Mouse (Mus musculus): ENCODE measurements around the gene Sez6l2. TPM values are rescaled to one million over a fixed set of nuclear protein-coding genes. Genes with fewer than 3 reads are reported as not detected.

Gene Sez6l2
- polyA plus RNA-seq, 1 experiment from 2014 or later = 13.8 TPM

DNA sequence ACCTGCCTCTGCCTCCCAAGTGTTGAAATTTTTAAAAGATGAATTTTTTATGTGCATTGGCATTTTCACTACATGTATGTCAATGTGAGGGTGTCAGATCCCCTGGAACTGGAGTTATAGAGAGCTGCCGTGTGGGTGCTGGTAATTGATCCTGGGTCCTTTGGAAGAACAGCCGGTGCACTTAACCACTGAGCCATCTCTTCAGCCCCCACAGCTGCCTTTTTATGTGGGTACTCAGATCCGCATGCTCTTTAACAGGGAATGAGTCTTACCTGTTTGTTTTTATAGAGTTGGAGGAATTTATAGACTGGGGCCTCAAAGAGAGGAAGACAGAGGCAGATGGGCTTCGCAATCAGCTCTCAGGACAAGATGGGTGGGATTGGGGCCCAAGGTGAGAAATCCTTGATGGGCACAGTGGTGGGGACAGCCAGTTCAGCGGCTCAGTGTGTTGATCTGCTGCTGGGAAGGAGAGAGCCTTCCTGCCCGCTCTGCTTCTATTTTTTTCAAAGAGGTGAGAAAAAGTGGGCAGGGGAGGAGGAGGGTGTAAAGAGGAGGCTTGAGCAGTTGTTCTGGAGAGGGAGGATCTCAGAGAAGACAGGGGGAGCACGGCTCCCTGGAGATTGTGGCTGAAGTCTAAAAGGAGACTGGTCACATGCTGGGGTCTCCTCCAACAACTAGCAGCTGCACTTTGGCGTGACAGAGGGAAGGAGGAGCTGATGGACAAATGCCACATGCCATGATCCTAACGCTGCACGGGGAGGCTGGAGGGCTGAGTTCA is 34.5 kb downstream of the Sez6l2 start:
- Histone ChIP-seq H3K4me3 (no peak overlapping the region), H3K36me3 (peaks cover 13% of the 10 kb centered on the region), H3K4me1 (no peaks in the 10 kb centered on the region), H3K4me2 (replicated peaks) (no peak overlapping the region), H3K27me3 (no peaks in the 10 kb centered on the region), H3K9ac (replicated peaks) (no peak overlapping the region), H3K9me3 (no peaks in the 10 kb centered on the region), H3K27ac (replicated peaks) (no peak overlapping the region)
- WGBS = 68% methylated on average over 10 of the region's 10 CpGs
- ATAC-seq (ENCODE audit: low FRiP score, low read depth) = no peak

DNA sequence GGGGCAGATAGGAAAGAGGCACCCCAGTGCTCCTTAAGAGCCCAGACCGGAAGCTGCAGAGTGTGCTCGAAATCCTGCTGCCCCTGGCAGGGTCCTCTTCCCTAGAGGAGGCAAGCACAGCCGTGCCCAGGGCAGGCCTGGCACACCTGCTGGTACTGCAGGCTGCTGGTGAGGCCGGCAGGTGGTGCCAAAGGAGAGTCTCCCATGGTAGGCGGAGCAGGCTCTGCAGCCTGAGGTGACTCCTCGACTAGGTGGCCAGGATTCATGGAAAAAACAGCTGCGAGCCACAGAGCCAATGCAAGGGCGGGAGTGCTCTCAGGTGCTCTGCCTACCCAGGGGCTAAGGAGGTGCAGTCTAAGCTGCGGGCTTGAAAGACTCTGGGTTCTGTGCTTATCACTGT is 36.0 kb downstream of the Sez6l2 start:
- Histone ChIP-seq H3K4me1 (no peaks in the 10 kb centered on the region), H3K4me3 (no peak overlapping the region), H3K27ac (replicated peaks) (no peak overlapping the region), H3K27me3 (no peaks in the 10 kb centered on the region; the same call in 1 of the 2 replicates), H3K36me3 (peaks cover 1% of the 10 kb centered on the region; the same call in 1 of the 2 replicates), H3K4me2 (replicated peaks) (no peak overlapping the region), H3K9me3 (no peaks in the 10 kb centered on the region), H3K9ac (replicated peaks) (no peak overlapping the region)
- 41% methylated on average over 9 of the region's 9 CpGs for WGBS
- ATAC-seq (ENCODE audit: low FRiP score, low read depth) = no peak

DNA sequence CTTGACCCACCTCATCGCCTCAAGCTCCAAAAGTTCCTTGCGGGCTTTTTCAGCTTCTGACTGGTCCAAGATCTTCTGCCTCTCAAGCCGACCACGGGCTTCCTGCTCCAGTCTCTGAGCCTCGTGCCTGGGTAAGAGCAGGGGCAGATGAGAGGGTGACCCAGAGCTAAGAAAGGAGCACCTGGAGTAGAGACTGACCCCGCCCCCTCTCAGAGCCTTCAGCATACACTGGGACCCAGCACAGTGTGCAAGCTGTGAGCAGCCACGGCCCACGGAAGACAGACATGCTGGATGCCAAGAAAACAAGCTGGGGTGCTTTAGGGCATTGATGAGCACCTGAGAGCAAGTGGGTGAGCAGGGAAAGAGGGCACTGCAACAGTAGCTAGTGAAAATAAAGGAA is 38.5 kb downstream of the Sez6l2 start:
- Histone ChIP-seq H3K4me1 (no peaks in the 10 kb centered on the region), H3K4me2 (replicated peaks) (no peak overlapping the region), H3K9me3 (no peaks in the 10 kb centered on the region), H3K4me3 (no peak overlapping the region), H3K36me3 (no peaks in the 10 kb centered on the region), H3K27me3 (peaks cover 4% of the 10 kb centered on the region; the same call in 1 of the 2 replicates), H3K27ac (replicated peaks) (no peak overlapping the region), H3K9ac (replicated peaks) (no peak overlapping the region; the same call in 1 of the 2 replicates)
- ATAC-seq (ENCODE audit: low FRiP score, low read depth) = no peak
- 72% methylated on average over 8 of the region's 8 CpGs for WGBS

DNA sequence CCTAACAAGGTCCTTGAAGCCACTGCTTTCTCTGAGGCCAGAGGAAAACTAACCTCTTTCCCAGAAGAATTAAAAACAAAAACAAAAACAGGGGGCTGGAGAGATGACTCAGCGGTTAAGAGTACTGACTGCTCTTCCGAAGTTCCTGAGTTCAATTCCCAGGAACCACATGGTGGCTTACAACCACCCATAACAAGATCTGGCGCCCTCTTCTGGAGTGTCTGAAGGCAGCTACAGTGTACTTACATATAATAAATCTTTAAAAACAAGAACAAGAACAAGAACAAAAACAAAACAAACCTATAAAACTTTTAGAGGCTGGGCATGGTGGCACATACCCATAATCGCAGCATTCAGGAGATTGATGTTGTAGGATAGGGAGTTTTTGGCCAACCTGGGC is 46.1 kb downstream of the Sez6l2 start:
- Histone ChIP-seq H3K9me3 (no peaks in the 10 kb centered on the region), H3K4me2 (replicated peaks) (no peak overlapping the region), H3K27ac (replicated peaks) (no peak overlapping the region), H3K27me3 (peaks cover 4% of the 10 kb centered on the region; the same call in 1 of the 2 replicates), H3K4me1 (no peaks in the 10 kb centered on the region), H3K9ac (replicated peaks) (no peak overlapping the region), H3K4me3 (no peak overlapping the region), H3K36me3 (no peaks in the 10 kb centered on the region)
- no peak for ATAC-seq (ENCODE audit: low FRiP score, low read depth)
- 81% methylated on average over 4 of the region's 4 CpGs for WGBS

DNA sequence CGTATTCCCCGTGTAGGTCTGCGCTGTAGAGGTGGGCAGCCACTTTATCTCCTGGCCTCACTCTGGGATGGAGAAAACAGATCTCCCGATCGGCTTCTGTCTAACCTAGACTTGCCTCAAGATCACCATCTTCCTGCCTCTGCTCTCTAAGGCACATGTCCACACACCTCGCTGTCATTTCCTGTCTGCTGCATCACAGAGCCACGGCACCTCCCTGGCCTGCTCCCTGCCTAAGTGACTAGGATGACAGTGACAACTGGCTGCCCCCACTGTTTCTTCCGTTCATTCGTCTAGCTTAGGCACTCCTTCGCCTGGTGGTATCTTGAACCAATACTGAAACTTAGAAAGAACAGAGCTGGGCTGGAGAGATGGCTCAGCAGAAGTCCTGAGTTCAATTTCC is 49.2 kb downstream of the Sez6l2 start:
- Histone ChIP-seq H3K36me3 (no peaks in the 10 kb centered on the region), H3K27me3 (no peaks in the 10 kb centered on the region), H3K4me1 (no peaks in the 10 kb centered on the region), H3K27ac (replicated peaks) (no peak overlapping the region), H3K4me2 (replicated peaks) (no peak overlapping the region), H3K9ac (replicated peaks) (no peak overlapping the region), H3K9me3 (no peaks in the 10 kb centered on the region), H3K4me3 (no peak overlapping the region)
- 82% methylated on average over 10 of the region's 10 CpGs for whole genome bisulfite sequencing
- no peak for ATAC-seq (ENCODE audit: low FRiP score, low read depth)

DNA sequence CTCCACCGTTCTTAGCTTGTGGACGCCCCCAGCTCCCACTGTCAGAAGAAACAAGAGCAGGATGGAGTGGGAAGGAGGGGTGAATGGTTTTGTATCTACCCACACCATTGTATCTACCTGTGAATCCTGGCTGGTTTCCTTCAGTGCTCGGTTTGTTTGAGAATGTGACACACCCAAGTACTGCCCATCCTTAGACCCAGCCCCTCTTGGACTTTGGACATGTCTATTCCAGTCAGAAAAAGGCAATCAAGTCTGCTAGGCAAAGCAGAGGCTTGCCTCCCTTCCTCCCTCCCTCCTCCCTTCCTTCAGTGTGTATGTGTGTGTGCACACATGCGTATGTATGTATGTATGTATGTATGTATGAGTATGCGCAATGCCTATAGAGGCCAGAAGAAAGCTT is 53.3 kb downstream of the Sez6l2 start:
- no peak overlapping the region for H3K4me3 ChIP-seq
- peaks cover 4% of the 10 kb centered on the region; the same call in 1 of the 2 replicates for H3K4me1 ChIP-seq
- ATAC-seq (ENCODE audit: low FRiP score, low read depth) = no peak
- 91% methylated on average over 5 of the region's 5 CpGs for WGBS
- H3K9ac ChIP-seq (replicated peaks) = no peak overlapping the region
- no peak overlapping the region for H3K27ac ChIP-seq (replicated peaks)
- H3K27me3 ChIP-seq = no peaks in the 10 kb centered on the region
- H3K36me3 ChIP-seq = no peaks in the 10 kb centered on the region
- no peaks in the 10 kb centered on the region for H3K9me3 ChIP-seq
- no peak overlapping the region for H3K4me2 ChIP-seq (replicated peaks)

DNA sequence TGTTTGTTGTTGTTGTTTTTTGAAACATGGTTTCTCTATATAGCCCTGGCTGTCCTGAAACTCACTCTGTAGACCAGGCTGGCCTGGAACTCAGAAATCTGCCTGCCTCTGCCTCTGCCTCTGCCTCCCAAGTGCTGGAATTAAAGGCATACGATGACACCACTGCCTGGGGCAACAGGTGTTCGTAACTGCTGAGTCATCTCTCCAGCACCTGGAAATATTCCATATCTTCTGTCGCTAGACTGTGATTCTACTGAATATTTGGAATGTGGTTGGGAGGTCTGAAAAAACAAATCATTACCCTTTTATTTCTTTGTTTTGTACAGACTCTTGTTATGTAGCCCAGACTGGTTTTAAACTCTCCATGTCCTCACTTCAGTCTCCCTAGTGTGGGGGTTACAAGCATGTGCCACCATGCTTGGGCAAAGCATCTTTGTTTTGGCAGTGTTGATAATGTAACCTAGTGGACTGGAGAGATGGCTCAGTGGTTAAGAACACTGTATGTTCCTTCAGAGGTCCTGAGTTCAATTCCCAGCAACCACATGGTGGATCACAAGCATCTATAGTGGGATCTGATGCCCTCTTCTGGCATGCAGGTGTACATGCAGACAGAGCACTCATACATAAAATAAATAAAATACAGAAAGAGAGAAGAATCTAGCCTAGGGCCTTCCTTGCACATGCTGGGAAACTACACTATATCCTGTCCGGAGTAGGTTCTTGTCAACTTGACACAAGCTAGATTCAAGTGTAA is 53.9 kb downstream of the Sez6l2 start:
- Histone ChIP-seq H3K27ac (replicated peaks) (no peak overlapping the region), H3K9me3 (no peaks in the 10 kb centered on the region), H3K9ac (replicated peaks) (no peak overlapping the region), H3K27me3 (no peaks in the 10 kb centered on the region), H3K4me1 (peaks cover 6% of the 10 kb centered on the region; the same call in 1 of the 2 replicates), H3K4me2 (replicated peaks) (no peak overlapping the region), H3K36me3 (no peaks in the 10 kb centered on the region), H3K4me3 (no peak overlapping the region)
- ATAC-seq (ENCODE audit: low FRiP score, low read depth) = no peak
- 87% methylated on average over 4 of the region's 4 CpGs for WGBS

DNA sequence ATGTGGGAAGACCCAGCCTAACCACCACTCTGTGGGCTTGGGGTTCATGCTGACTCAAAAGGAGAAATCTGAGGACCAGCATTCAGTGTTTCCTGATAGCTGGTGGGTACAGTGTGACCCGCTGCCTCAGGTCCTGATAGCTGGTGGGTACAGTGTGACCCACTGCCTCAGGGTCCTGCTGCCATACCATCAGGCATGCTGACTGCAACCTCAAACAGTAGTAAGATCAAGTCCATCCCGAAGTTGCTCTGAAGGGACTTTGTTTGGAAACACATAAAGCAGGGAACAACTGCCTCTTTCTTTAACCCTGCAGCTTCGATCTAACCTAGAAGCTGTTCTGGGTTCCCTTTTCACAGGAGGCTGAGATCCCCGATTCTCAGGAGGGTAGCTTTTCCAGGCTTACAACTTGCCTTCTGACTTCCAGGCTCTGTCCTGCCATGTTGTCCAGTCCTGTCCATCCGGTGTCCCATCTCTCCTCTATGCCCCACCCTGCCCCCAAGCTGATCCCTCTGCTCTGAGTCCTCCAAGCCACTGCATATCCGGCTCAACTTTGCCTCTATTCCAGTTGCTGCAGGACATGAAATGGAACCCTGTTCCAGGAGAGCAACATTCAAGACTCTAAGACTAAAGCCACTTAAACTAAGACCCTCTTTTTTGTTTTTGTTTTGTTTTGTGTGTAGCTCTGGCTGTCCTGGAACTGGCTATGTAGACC is 57.1 kb downstream of the Sez6l2 start:
- Histone ChIP-seq H3K27me3 (no peaks in the 10 kb centered on the region), H3K4me3 (no peak overlapping the region), H3K9ac (replicated peaks) (no peak overlapping the region; the same call in 1 of the 2 replicates), H3K9me3 (no peaks in the 10 kb centered on the region), H3K4me2 (replicated peaks) (no peak overlapping the region), H3K27ac (replicated peaks) (no peak overlapping the region), H3K4me1 (peaks cover 10% of the 10 kb centered on the region; the same call in 1 of the 2 replicates), H3K36me3 (peaks cover 12% of the 10 kb centered on the region)
- 79% methylated on average over 6 of the region's 6 CpGs for WGBS
- ATAC-seq (ENCODE audit: low FRiP score, low read depth) = no peak

DNA sequence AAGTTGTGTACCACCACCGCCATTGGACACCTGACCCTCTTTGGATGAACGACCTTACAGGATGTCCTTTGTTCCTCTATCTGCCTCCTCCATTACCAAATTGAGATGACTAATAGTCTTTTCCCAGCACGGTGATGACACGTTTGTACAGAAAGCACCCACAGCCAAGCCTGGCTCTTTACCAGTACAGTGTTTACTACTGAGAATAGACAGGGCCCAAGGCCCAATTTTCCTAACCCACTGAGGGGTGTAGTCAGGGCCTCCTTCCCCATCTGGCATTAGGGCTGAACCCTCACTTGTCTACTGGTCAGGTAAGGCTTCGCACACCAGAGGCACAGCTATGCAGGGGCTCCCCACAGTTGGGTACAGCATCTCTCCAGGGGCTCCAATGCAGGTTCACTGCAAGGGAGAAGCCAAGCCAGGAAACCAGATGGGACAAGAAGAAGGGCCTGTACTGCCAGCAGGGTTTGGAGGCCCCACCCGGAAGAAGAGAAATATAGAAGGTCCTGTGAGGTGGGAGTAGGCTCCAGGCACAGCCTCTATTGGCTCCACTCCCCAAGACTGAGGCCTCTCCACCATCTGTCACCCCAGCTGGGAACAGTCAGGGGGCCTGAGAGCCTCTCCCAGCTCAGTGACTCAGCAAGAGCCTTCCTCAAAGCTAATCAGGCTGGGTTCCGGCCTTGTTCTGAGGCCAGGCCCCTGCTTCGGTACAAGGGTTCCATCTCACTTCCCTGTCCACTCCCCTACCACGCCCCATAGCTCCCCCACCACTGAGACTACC is 58.1 kb downstream of the Sez6l2 start:
- Histone ChIP-seq H3K9me3 (no peaks in the 10 kb centered on the region), H3K4me1 (peaks cover 10% of the 10 kb centered on the region; the same call in 1 of the 2 replicates), H3K4me3 (no peak overlapping the region), H3K27me3 (no peaks in the 10 kb centered on the region), H3K4me2 (replicated peaks) (no peak overlapping the region), H3K36me3 (peaks cover 21% of the 10 kb centered on the region), H3K27ac (replicated peaks) (peak overlapping the region; percentile 58), H3K9ac (replicated peaks) (no peak overlapping the region; the same call in 1 of the 2 replicates)
- WGBS = 68% methylated on average over 9 of the region's 9 CpGs
- peak; percentile 70; the same call in 1 of the 2 replicates for ATAC-seq (ENCODE audit: low FRiP score, low read depth)

DNA sequence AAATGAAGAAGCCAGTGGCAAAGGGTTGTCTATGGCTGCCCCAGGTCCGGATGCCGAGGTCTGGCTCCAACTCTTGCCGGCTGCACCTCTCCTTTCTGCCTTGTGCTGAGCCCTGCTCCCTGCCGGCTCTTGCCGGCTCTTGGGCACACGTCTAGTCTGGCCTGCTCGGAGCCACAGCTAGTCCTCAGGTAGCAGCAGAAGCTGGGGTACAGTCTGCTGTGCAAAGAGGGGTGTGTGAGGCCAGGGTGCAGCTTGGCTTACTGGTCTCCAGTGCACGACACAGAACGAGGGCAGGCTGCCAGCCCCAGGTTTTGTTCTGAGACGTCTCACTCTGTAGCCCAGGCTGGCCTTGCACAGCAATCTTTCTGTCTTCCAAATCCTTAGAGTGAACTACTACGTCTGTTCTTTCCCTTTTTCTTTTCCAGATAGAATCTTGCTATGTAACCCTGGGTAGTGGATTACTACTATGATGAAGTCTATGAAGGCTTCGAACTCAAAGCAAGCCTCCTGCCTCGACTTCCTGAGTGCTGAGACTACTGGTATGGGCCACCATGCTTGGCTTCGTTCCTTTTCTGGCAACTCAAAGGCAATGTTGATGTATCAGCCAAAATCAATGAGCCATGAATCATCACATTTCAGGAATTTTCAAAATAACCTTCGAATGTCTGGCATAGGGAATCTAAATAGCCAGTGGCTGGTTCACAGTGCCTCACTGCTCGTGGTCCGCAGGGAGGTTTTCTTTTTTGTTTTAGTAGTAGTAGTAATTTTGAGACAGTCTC is 59.1 kb downstream of the Sez6l2 start:
- 86% methylated on average over 17 of the region's 17 CpGs for WGBS
- Histone ChIP-seq H3K4me3 (no peak overlapping the region), H3K9ac (replicated peaks) (no peak overlapping the region), H3K4me2 (replicated peaks) (no peak overlapping the region), H3K27me3 (no peaks in the 10 kb centered on the region), H3K9me3 (no peaks in the 10 kb centered on the region), H3K36me3 (peaks cover 31% of the 10 kb centered on the region), H3K27ac (replicated peaks) (peak overlapping the region; percentile 58; the same call in 1 of the 2 replicates), H3K4me1 (peaks cover 15% of the 10 kb centered on the region; the same call in 1 of the 2 replicates)
- ATAC-seq (ENCODE audit: low FRiP score, low read depth) = no peak

DNA sequence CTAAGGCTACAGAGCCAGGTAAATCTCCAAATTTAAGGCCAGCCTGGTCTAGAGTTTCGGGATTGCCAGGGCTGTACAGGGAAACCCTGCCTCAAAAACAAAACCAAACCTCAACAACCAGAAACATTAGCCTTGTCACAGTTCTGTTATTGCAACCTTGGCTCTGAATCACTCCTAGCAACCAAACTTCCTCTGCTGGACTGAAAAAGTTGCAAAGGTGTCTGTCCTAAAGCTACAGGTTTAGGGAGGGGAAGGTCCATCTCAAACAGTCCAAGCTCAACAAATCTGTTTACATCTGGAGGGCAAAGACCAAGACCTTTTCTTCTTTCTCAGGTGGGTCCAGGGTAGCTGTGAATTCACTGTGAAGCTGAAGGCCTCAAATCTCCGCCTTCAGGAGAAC is 60.7 kb downstream of the Sez6l2 start:
- Histone ChIP-seq H3K27ac (replicated peaks) (no peak overlapping the region; the same call in 1 of the 2 replicates), H3K4me2 (replicated peaks) (no peak overlapping the region), H3K27me3 (no peaks in the 10 kb centered on the region), H3K9ac (replicated peaks) (no peak overlapping the region), H3K4me1 (peaks cover 31% of the 10 kb centered on the region), H3K4me3 (no peak overlapping the region), H3K9me3 (no peaks in the 10 kb centered on the region), H3K36me3 (peaks cover 43% of the 10 kb centered on the region)
- no peak for ATAC-seq (ENCODE audit: low FRiP score, low read depth)
- 96% methylated on average over 2 of the region's 2 CpGs for WGBS

Data from midbrain, embryonic 12.5 days (tissue).